In genomic region chr5:21371920-21372319, GRCm38 (mm10) we compare ENCODE assay signal across 10 mouse cellular contexts. TPM values are rescaled to one million over a fixed set of nuclear protein-coding genes. Genes with fewer than 3 reads are reported as not detected.
DNase-seq lines count a peak whose midpoint lies in the region; ATAC-seq lines count a peak whose summit lies in the region.
"Had no signal": no experiment of that assay in that cellular context is flagged by ENCODE, and none has a peak within 500 bp of the region (broad histone marks: within the 10 kb centered on the region; RNA-seq: fewer than 3 reads in every experiment).

No protein-coding gene starts in this region.

- peak overlapping the region; percentile 80 for H3K27ac ChIP-seq in heart, embryonic 13.5 days (replicated peaks)
- H3K27ac ChIP-seq in hindbrain, embryonic 10.5 days = peak overlapping the region; percentile 88; the same call in 1 of the 2 replicates
- H3K27ac ChIP-seq in liver, embryonic 16.5 days (ENCODE audit: low read length) = no peak overlapping the region

- WGBS in heart, embryonic 13.5 days = 40% methylated on average over 5 of the region's 5 CpGs
- WGBS in hindbrain, embryonic 10.5 days = 40% methylated on average over 5 of the region's 5 CpGs
- 38% methylated on average over 5 of the region's 5 CpGs for WGBS in liver, embryonic 16.5 days (ENCODE audit: insufficient replicate concordance)

- H3K27me3 ChIP-seq in heart, embryonic 13.5 days (replicated peaks) = no peaks in the 10 kb centered on the region
- H3K27me3 ChIP-seq in hindbrain, embryonic 10.5 days (ENCODE audit: insufficient read depth, poor library complexity, severe bottlenecking) = peaks cover 12% of the 10 kb centered on the region; the same call in 1 of the 2 replicates
- peaks cover 6% of the 10 kb centered on the region for H3K27me3 ChIP-seq in liver, embryonic 16.5 days (ENCODE audit: control insufficient read depth, insufficient read depth, low read depth, low read length)

- H3K9ac ChIP-seq in heart, embryonic 13.5 days = peak overlapping the region; percentile 87
- no peak overlapping the region for H3K9ac ChIP-seq in liver, embryonic 16.5 days (ENCODE audit: low read depth, low read length)

- no peak for ATAC-seq in heart, embryonic 13.5 days (ENCODE audit: extremely low read depth, insufficient number of reproducible peaks, low FRiP score, low TSS enrichment)
- no peak for ATAC-seq in liver, embryonic 16.5 days (ENCODE audit: low read depth)

- no peak for DNase-seq in heart, postnatal 4 days
- DNase-seq in ZHBTc4 (ENCODE audit: low read depth, low spot score) = peak; percentile 15
- DNase-seq in hindbrain, embryonic 10.5 days (ENCODE audit: low spot score) = no peak
- no peak for DNase-seq in cerebellum, adult 11-12 months
- DNase-seq in frontal cortex, postnatal 10 days (ENCODE audit: low spot score in 2 of 2) = no peak
- DNase-seq in embryo, embryonic 9.5 days (ENCODE audit: extremely low spot score) = no peak

- H3K36me3 ChIP-seq in heart, embryonic 13.5 days = no peaks in the 10 kb centered on the region; the same call in 1 of the 2 replicates
- H3K36me3 ChIP-seq in hindbrain, embryonic 10.5 days = no peaks in the 10 kb centered on the region
- H3K36me3 ChIP-seq in liver, embryonic 16.5 days (ENCODE audit: control insufficient read depth, insufficient read depth) = no peaks in the 10 kb centered on the region

- peaks cover 16% of the 10 kb centered on the region for H3K4me1 ChIP-seq in heart, embryonic 13.5 days
- H3K4me1 ChIP-seq in hindbrain, embryonic 10.5 days (replicated peaks) = peaks cover 16% of the 10 kb centered on the region; the same call in 1 of the 2 replicates
- H3K4me1 ChIP-seq in liver, embryonic 16.5 days (ENCODE audit: control insufficient read depth, low read depth, low read length) = no peaks in the 10 kb centered on the region; the same call in 1 of the 2 replicates

- H3K4me2 ChIP-seq in heart, embryonic 13.5 days = peak overlapping the region; percentile 93
- H3K4me2 ChIP-seq in liver, embryonic 16.5 days (ENCODE audit: low read depth, low read length) = peak overlapping the region; percentile 53; the same call in 1 of the 2 replicates

- peak overlapping the region; percentile 69 for H3K4me3 ChIP-seq in heart, embryonic 13.5 days
- peak overlapping the region; percentile 62 for H3K4me3 ChIP-seq in hindbrain, embryonic 10.5 days
- H3K4me3 ChIP-seq in liver, embryonic 16.5 days (ENCODE audit: low read depth, low read length) = no peak overlapping the region

- no peaks in the 10 kb centered on the region for H3K9me3 ChIP-seq in heart, embryonic 13.5 days
- H3K9me3 ChIP-seq in hindbrain, embryonic 10.5 days = no peaks in the 10 kb centered on the region
- H3K9me3 ChIP-seq in liver, embryonic 16.5 days (replicated peaks; ENCODE audit: control insufficient read depth, low read length) = no peaks in the 10 kb centered on the region

RNA-seq across cellular contexts. Expression of gene Fgl2, which starts 0.5 kb away (rescaled TPM):
- polyA plus RNA-seq in heart, embryonic 13.5 days (2015; fragmentation: Nextera tagmentation; extraction: Ambion mirVana) = 24.5 TPM in 2 replicates
- 10 to 100 TPM; 49.3 to 50.0 TPM for total RNA-seq in heart, postnatal 4 days (2021)
- polyA plus RNA-seq in hindbrain, embryonic 10.5 days (2016; fragmentation: Nextera tagmentation; extraction: Ambion mirVana) = 2.2 and 2.3 TPM in 2 replicates
- 2.7 TPM in 2 replicates for polyA plus RNA-seq in liver, embryonic 16.5 days (2015; fragmentation: Nextera tagmentation; extraction: Ambion mirVana)

RNA-seq across cellular contexts. Expression of gene Ccdc146, which starts 52.6 kb away (rescaled TPM):
- polyA plus RNA-seq in heart, embryonic 13.5 days (2015; fragmentation: Nextera tagmentation; extraction: Ambion mirVana) = 1.6 and 2.2 TPM in 2 replicates
- 1 to 10 TPM; 3.6 to 3.9 TPM for total RNA-seq in heart, postnatal 4 days (2021)
- polyA plus RNA-seq in hindbrain, embryonic 10.5 days (2016; fragmentation: Nextera tagmentation; extraction: Ambion mirVana) = 0.68 and 1.3 TPM in 2 replicates
- polyA plus RNA-seq in liver, embryonic 16.5 days (2015; fragmentation: Nextera tagmentation; extraction: Ambion mirVana) = 0.13 TPM in 1 of 2 replicates, not detected in the other
- total RNA-seq: hematopoietic stem cell, adult 5-6 weeks had no signal
- polyA plus RNA-seq: C2C12 had no signal

RNA-seq across cellular contexts. Expression of gene Fam185a, which starts 52.8 kb away (rescaled TPM):
- polyA plus RNA-seq in heart, embryonic 13.5 days (2015; fragmentation: Nextera tagmentation; extraction: Ambion mirVana) = 7.3 and 7.7 TPM in 2 replicates
- total RNA-seq in heart, postnatal 4 days (2021) = 1 to 10 TPM; 7.7 to 8.6 TPM
- polyA plus RNA-seq in hindbrain, embryonic 10.5 days (2016; fragmentation: Nextera tagmentation; extraction: Ambion mirVana) = 4.6 TPM in 2 replicates
- polyA plus RNA-seq in liver, embryonic 16.5 days (2015; fragmentation: Nextera tagmentation; extraction: Ambion mirVana) = 2.5 and 2.8 TPM in 2 replicates
